8 mouse cellular contexts compared by ENCODE assay signal in genomic region chr5:24481647-24482046, GRCm38 (mm10). TPM values are rescaled to one million over a fixed set of nuclear protein-coding genes. Genes with fewer than 3 reads are reported as not detected.
A peak's percentile ranks its signal among the peaks of the same experiment; 100 is the strongest.
DNase-seq lines count a peak whose midpoint lies in the region; ATAC-seq lines count a peak whose summit lies in the region.

No protein-coding gene starts in this region.

- H3K4me1 ChIP-seq in kidney, embryonic 16.5 days (ENCODE audit: insufficient read depth, low read length) = peaks cover 24% of the 10 kb centered on the region

- H3K9ac ChIP-seq in kidney, embryonic 16.5 days (replicated peaks; ENCODE audit: low read length) = no peak overlapping the region

- H3K4me3 ChIP-seq in kidney, embryonic 16.5 days (ENCODE audit: low read length) = no peak overlapping the region

- no peak overlapping the region for H3K27ac ChIP-seq in kidney, embryonic 16.5 days (ENCODE audit: low read length)

- DNase-seq in A20 (ENCODE audit: low read depth, low spot score) = peak; percentile 39
- peak; percentile 12 for DNase-seq in T-cell, adult 2 months (ENCODE audit: low spot score)
- peak; percentile 75 to 85 for DNase-seq in cerebellum, postnatal 25 days
- DNase-seq in heart, adult 8-10 months (ENCODE audit: low spot score) = peak; percentile 22
- DNase-seq in lung, adult 18-20 months = peak; percentile 58 to 61
- peak; percentile 37 for DNase-seq in retina, adult 2 months (ENCODE audit: low read depth, low spot score)
- no peak for DNase-seq in natural killer cell, adult 2 months (ENCODE audit: low spot score in 2 of 2)

- peaks cover 43% of the 10 kb centered on the region for H3K36me3 ChIP-seq in kidney, embryonic 16.5 days (ENCODE audit: insufficient read depth, low read length)

- no peaks in the 10 kb centered on the region for H3K9me3 ChIP-seq in kidney, embryonic 16.5 days (ENCODE audit: low read length)

- peak; percentile 29 for ATAC-seq in kidney, embryonic 16.5 days (ENCODE audit: low FRiP score, low TSS enrichment)

- H3K4me2 ChIP-seq in kidney, embryonic 16.5 days (replicated peaks; ENCODE audit: low read depth, low read length) = no peak overlapping the region

- WGBS in kidney, embryonic 16.5 days = 7% methylated on average over 4 of the region's 4 CpGs

- H3K27me3 ChIP-seq in kidney, embryonic 16.5 days (ENCODE audit: insufficient read depth, low read length) = no peaks in the 10 kb centered on the region

RNA-seq across cellular contexts. Expression of gene Agap3, which starts 29.7 kb away (rescaled TPM):
- 100 to 1,000 TPM in 1 of 4 experiments, 10 to 100 TPM in 3; 88.8 to 101 (median 95.0) TPM for total RNA-seq in heart, adult 8-10 months (2022)
- 15.0 and 21.0 TPM in 2 replicates for polyA plus RNA-seq in kidney, embryonic 16.5 days (2015; fragmentation: Nextera tagmentation; extraction: Ambion mirVana)

RNA-seq across cellular contexts. Expression of gene Tmub1, which starts 34.0 kb away (rescaled TPM):
- total RNA-seq in heart, adult 8-10 months (2022) = 10 to 100 TPM in 3 of 4 experiments, 1 to 10 TPM in 1; 9.8 to 12.3 (median 11.8) TPM
- 29.4 and 32.8 TPM in 2 replicates for polyA plus RNA-seq in kidney, embryonic 16.5 days (2015; fragmentation: Nextera tagmentation; extraction: Ambion mirVana)

RNA-seq across cellular contexts. Expression of gene Fastk, which starts 36.6 kb away (rescaled TPM):
- total RNA-seq in heart, adult 8-10 months (2022) = 100 to 1,000 TPM; 297 to 351 (median 327) TPM
- 143 and 147 TPM in 2 replicates for polyA plus RNA-seq in kidney, embryonic 16.5 days (2015; fragmentation: Nextera tagmentation; extraction: Ambion mirVana)

RNA-seq across cellular contexts. Expression of gene Gbx1, which starts 45.4 kb away (rescaled TPM):
- not detected for total RNA-seq in heart, adult 8-10 months (2022)
- 0.08 TPM in 1 of 2 replicates, not detected in the other for polyA plus RNA-seq in kidney, embryonic 16.5 days (2015; fragmentation: Nextera tagmentation; extraction: Ambion mirVana)

RNA-seq across cellular contexts. Expression of gene Slc4a2, which starts 58.0 kb away (rescaled TPM):
- 10 to 100 TPM; 21.9 to 32.5 (median 24.7) TPM for total RNA-seq in heart, adult 8-10 months (2022)
- 52.5 and 53.8 TPM in 2 replicates for polyA plus RNA-seq in kidney, embryonic 16.5 days (2015; fragmentation: Nextera tagmentation; extraction: Ambion mirVana)

Comparison
In these comparisons a context has a peak if more than half of its experiments do, and no peak if none do; other contexts are left out.
1. DNase-seq: peak in A20 (single experiment), T-cell, adult 2 months (single experiment), cerebellum, postnatal 25 days (2 of 2), heart, adult 8-10 months (single experiment), lung, adult 18-20 months (2 of 2) and retina, adult 2 months (single experiment); none in natural killer cell, adult 2 months (0 of 2).